Mouse (Mus musculus): ENCODE measurements around the gene Cd8b1.

DNA sequence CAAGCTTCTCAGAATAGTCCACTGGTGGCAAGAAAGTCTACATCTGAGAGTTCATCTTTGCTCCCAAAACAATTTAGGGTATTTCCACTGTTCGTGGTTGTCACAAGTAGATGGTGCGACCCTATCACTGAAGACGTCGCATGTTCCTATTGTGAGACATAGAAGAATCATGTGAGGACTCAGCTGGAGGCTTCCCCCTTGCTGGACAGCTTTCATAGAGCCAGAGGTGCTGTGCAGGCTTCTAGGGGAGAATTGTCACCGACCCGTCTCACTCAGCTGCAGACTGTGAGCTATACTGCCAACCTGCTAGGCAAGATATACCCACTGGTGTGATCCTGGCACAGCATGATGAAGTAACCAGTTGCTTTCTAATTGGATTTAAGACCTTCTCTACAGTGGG lies 29.6 kb downstream of the Cd8b1 start:
- TF ChIP-seq POLR2A (IDR thresholded peaks at IDR 0.05; ENCODE audit: extremely low read depth, insufficient read depth, low read length) (no peak), CTCF (IDR thresholded peaks at IDR 0.05; ENCODE audit: low read depth, low read length) (no peak)

Measured in liver, adult 2 months (tissue).